ENCODE assay signal across 33 mouse cellular contexts in genomic region chr13:20349754-20350153, GRCm38 (mm10).
DNase-seq lines count a peak whose midpoint lies in the region; ATAC-seq lines count a peak whose summit lies in the region.
"Had no signal": no experiment of that assay in that cellular context is flagged by ENCODE, and none has a peak within 500 bp of the region (broad histone marks: within the 10 kb centered on the region; RNA-seq: fewer than 3 reads in every experiment).

No protein-coding gene starts in this region.

- H3K27me3 ChIP-seq in midbrain, embryonic 16.5 days (ENCODE audit: control insufficient read depth, insufficient read depth, low read depth, low read length), result no peaks in the 10 kb centered on the region
- H3K27me3 ChIP-seq: CH12.LX; embryonic facial prominence, embryonic 13.5 days; forebrain, embryonic 13.5 days; heart, embryonic 12.5 days; heart, embryonic 15.5 days; hindbrain, embryonic 13.5 days; Patski had no signal

- H3K4me3 ChIP-seq in midbrain, embryonic 16.5 days (ENCODE audit: low read depth, low read length), result no peak overlapping the region
- H3K4me3 ChIP-seq: embryonic facial prominence, embryonic 10.5 days; embryonic facial prominence, embryonic 13.5 days; erythroblast, embryonic 14.5 days; forebrain, embryonic 10.5 days; forebrain, embryonic 13.5 days; heart, embryonic 12.5 days; heart, embryonic 15.5 days; hindbrain, embryonic 10.5 days; hindbrain, embryonic 13.5 days had no signal

- DNase-seq in frontal cortex, postnatal 36 days (ENCODE audit: low spot score in 2 of 2), result no peak
- peak; percentile 41 for DNase-seq in 416B (ENCODE audit: low read depth)
- DNase-seq in fat pad, adult 2 months (ENCODE audit: extremely low read depth, low read depth, low spot score), result peak; percentile 76
- DNase-seq in spleen, postnatal 14 days (ENCODE audit: low spot score in 2 of 2), result no peak
- DNase-seq: adrenal gland, adult 2 months; adrenal gland, postnatal 14 days; B cell, adult 2 months; cerebellum, adult 11-12 months; cerebellum, adult 8-10 months; cerebellum, postnatal 10 days; cerebellum, postnatal 36 days; embryo, embryonic 11 days; gastrocnemius, postnatal 25 days; heart, adult 11 months; heart, postnatal 10 days; heart, postnatal 36 days had no signal

- no peak overlapping the region for H3K4me2 ChIP-seq in midbrain, embryonic 16.5 days (ENCODE audit: low read length)
- H3K4me2 ChIP-seq: embryonic facial prominence, embryonic 13.5 days; forebrain, embryonic 13.5 days; heart, embryonic 12.5 days; heart, embryonic 15.5 days; hindbrain, embryonic 13.5 days had no signal

- no peaks in the 10 kb centered on the region for H3K36me3 ChIP-seq in midbrain, embryonic 16.5 days (ENCODE audit: control insufficient read depth, insufficient read depth, low read length)
- H3K36me3 ChIP-seq: embryonic facial prominence, embryonic 10.5 days; embryonic facial prominence, embryonic 13.5 days; forebrain, embryonic 10.5 days; G1E; heart, embryonic 12.5 days; heart, embryonic 15.5 days; hindbrain, embryonic 10.5 days; hindbrain, embryonic 13.5 days had no signal

- 85% methylated on average over 1 of the region's 1 CpGs for WGBS in midbrain, embryonic 16.5 days

- peak; percentile 62 for ATAC-seq in frontal cortex, adult (ENCODE audit: low TSS enrichment)
- peak; percentile 84 for ATAC-seq in megakaryocyte progenitor cell, adult 5-6 weeks (replicated peaks; ENCODE audit: poor library complexity)
- ATAC-seq in midbrain, embryonic 16.5 days, result no peak
- ATAC-seq: forebrain, embryonic 13.5 days; forebrain, embryonic 16.5 days; hindbrain, embryonic 16.5 days; Patski had no signal

- H3K9ac ChIP-seq in midbrain, embryonic 16.5 days (ENCODE audit: low read depth, low read length), result no peak overlapping the region
- H3K9ac ChIP-seq: embryonic facial prominence, embryonic 13.5 days; forebrain, embryonic 13.5 days; heart, embryonic 12.5 days; heart, embryonic 15.5 days; hindbrain, embryonic 13.5 days had no signal

- H3K9me3 ChIP-seq in midbrain, embryonic 16.5 days (replicated peaks; ENCODE audit: control insufficient read depth, low read length, poor library complexity, severe bottlenecking), result no peaks in the 10 kb centered on the region
- H3K9me3 ChIP-seq: embryonic facial prominence, embryonic 10.5 days; embryonic facial prominence, embryonic 13.5 days; forebrain, embryonic 10.5 days; forebrain, embryonic 13.5 days; G1E; heart, embryonic 12.5 days; heart, embryonic 15.5 days; hindbrain, embryonic 10.5 days; hindbrain, embryonic 13.5 days had no signal

- no peak overlapping the region for H3K27ac ChIP-seq in midbrain, embryonic 16.5 days (ENCODE audit: low read length)
- H3K27ac ChIP-seq: embryonic facial prominence, embryonic 10.5 days; embryonic facial prominence, embryonic 13.5 days; forebrain, embryonic 10.5 days; forebrain, embryonic 13.5 days; heart, embryonic 15.5 days; hindbrain, embryonic 10.5 days; hindbrain, embryonic 13.5 days had no signal

- H3K4me1 ChIP-seq in midbrain, embryonic 16.5 days (ENCODE audit: control insufficient read depth, insufficient read depth, low read length), result peaks cover 7% of the 10 kb centered on the region
- H3K4me1 ChIP-seq: embryonic facial prominence, embryonic 10.5 days; embryonic facial prominence, embryonic 13.5 days had no signal

Comparison
In these comparisons a context has a peak if more than half of its experiments do, and no peak if none do; other contexts are left out.
1. DNase-seq: peak in 416B (single experiment) and fat pad, adult 2 months (single experiment); none in frontal cortex, postnatal 36 days (0 of 2) and spleen, postnatal 14 days (0 of 2).